Mouse (Mus musculus) small intestine, adult 2 months (tissue): Measurements from ENCODE around the gene Ptpn4. TPM values are rescaled to one million over a fixed set of nuclear protein-coding genes. Genes with fewer than 3 reads are reported as not detected.

Source experiments
- H3K27ac ChIP-seq: fragments of 200-500 bp; 2 replicates; pipeline ENCODE4 v1.5.1; 2012; ENCODE audit warnings: low read depth, low read length, control low read depth, inconsistent platforms; ENCODE audit not compliant: insufficient read depth
- H3K27me3 ChIP-seq: fragments of 200-500 bp; 2 replicates; pipeline ENCODE4 v1.6.1; 2012; ENCODE audit warnings: mild to moderate bottlenecking, moderate library complexity, low read length, inconsistent platforms; ENCODE audit not compliant: control insufficient read depth, insufficient read depth
- H3K36me3 ChIP-seq: fragments of 200-500 bp; 2 replicates; pipeline ENCODE4 v1.6.1; 2012; ENCODE audit warnings: mild to moderate bottlenecking, low read length, control low read depth, inconsistent platforms; ENCODE audit not compliant: control insufficient read depth, insufficient read depth
- H3K4me1 ChIP-seq: fragments of 200-500 bp; 2 replicates; pipeline ENCODE4 v1.6.1; 2012; ENCODE audit warnings: low read length, inconsistent platforms, mixed read lengths; ENCODE audit not compliant: control insufficient read depth, insufficient read depth, insufficient read length
- H3K4me3 ChIP-seq: fragments of 200-500 bp; 2 replicates; pipeline ENCODE4 v1.5.1; 2012; ENCODE audit warnings: low read depth, mild to moderate bottlenecking, control low read depth, inconsistent platforms, low read length, moderate library complexity
- CTCF ChIP-seq: fragments of 200-500 bp; IDR thresholded peaks from 2 replicates; pipeline ENCODE4 v1.5.1; 2012; ENCODE audit warnings: low read depth, mild to moderate bottlenecking, control low read depth, inconsistent platforms, low read length, moderate library complexity, mixed read lengths; ENCODE audit not compliant: insufficient replicate concordance, insufficient read length; ENCODE audit errors: extremely low read depth
- POLR2A ChIP-seq: fragments of 200-500 bp; IDR thresholded peaks from 2 replicates; pipeline ENCODE4 v1.6.1; 2012; ENCODE audit warnings: low read depth, mild to moderate bottlenecking, control low read depth, inconsistent platforms, low read length, moderate library complexity
- WGBS: fragments of 180-500 bp; shearing (Covaris S2); methylation state at CpG from one replicate; pipeline ENCODE4 v1.1.7; 2018; 5-methylcytosine and 5-hydroxymethylcytosine counted together
- polyA plus RNA-seq: library from polyadenylated mRNA; depleted of rRNA; stranded (reverse); fragments of >200 nt; gene quantifications from 2 replicates; pipeline ENCODE4 v1.2.3, GENCODE M21; 2012; rRNA removed

Ptpn4 gene
- 0.44 and 2.7 TPM in 2 replicates for polyA plus RNA-seq

DNA sequence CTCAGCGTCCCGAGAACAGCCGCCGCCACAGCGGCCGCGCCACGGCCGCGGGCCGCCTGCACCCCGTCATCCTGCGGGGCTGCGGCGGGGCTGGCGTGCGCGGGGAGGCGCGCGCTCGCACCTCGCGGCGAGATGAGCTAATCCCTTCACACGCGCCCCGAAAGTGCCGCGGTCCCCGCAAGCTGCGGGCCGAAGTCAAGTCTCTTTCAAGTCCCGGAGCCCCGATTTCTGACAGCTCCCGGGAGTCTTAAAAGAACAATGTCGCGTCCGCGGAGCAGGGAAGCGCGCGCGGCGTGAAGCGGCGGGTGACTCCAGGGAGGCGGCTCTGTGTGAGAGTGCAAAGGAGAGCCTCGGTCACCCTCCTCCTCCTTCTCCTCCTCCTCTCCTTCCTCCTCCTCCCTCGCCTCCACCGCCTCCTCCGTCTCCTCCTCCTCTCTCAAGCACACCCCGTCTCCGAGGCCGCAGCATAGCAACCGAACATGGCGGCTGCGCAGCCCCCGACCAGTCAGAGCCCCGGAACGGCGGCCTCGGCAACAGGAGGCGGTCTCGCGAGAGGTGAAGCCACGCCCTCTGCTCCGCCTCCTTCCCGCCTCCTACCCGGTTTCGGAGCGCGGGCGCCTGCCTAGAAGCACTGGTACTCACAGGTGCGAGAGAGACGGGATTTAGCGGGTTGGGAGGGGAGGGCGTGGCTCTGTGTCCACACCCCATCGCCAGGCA is at the start of gene Ptpn4:
Gene Ptpn4, minus strand, starts transcription at position 579 of the 717 bp plus-strand sequence.
- no peaks in the 10 kb centered on the region for H3K4me1 ChIP-seq
- under 1% methylated on average over 76 of the region's 79 CpGs for WGBS
- no peaks in the 10 kb centered on the region for H3K36me3 ChIP-seq
- H3K27me3 ChIP-seq = no peaks in the 10 kb centered on the region
- TF ChIP-seq POLR2A = peak; percentile 68
- TF ChIP-seq CTCF = no peak
- H3K27ac ChIP-seq = peak within 1 kb of the TSS; percentile 60
- H3K4me3 ChIP-seq = peak within 1 kb of the TSS; percentile 88

GRCm38 (mm10) chr1:119886320-119886719 is 48.9 kb upstream of the Ptpn4 start:
- TF ChIP-seq POLR2A = no peak
- TF ChIP-seq CTCF = 0 out of 2 replicates have a peak, but pooled peaks have one; percentile 6
- Histone ChIP-seq H3K4me3 (no peak overlapping the region), H3K27me3 (no peaks in the 10 kb centered on the region), H3K36me3 (no peaks in the 10 kb centered on the region), H3K4me1 (no peaks in the 10 kb centered on the region), H3K27ac (no peak overlapping the region)
- WGBS = 56% methylated on average over 7 of the region's 7 CpGs

GRCm38 (mm10) chr1:119884272-119884671 is 46.9 kb upstream of the Ptpn4 start:
- Histone ChIP-seq H3K27me3 (no peaks in the 10 kb centered on the region), H3K27ac (no peak overlapping the region), H3K36me3 (no peaks in the 10 kb centered on the region), H3K4me3 (no peak overlapping the region), H3K4me1 (no peaks in the 10 kb centered on the region)
- TF ChIP-seq CTCF = no peak
- 83% methylated on average over 3 of the region's 3 CpGs for WGBS

- Histone ChIP-seq H3K27me3 (no peaks in the 10 kb centered on the region), H3K4me1 (peaks cover 2% of the 10 kb centered on the region; the same call in 1 of the 2 replicates), H3K27ac (no peak overlapping the region), H3K36me3 (no peaks in the 10 kb centered on the region), H3K4me3 (no peak overlapping the region)
- TF ChIP-seq POLR2A = no peak
- no peak for TF ChIP-seq CTCF
- WGBS = 72% methylated on average over 7 of the region's 7 CpGs
These were observed 41.5 kb upstream of the Ptpn4 start for GRCm38 (mm10) chr1:119878909-119879308.

GRCm38 (mm10) chr1:119877469-119877868 is 40.1 kb upstream of the Ptpn4 start:
- Histone ChIP-seq H3K4me1 (peaks cover 2% of the 10 kb centered on the region; the same call in 1 of the 2 replicates), H3K27ac (no peak overlapping the region), H3K36me3 (no peaks in the 10 kb centered on the region), H3K27me3 (no peaks in the 10 kb centered on the region), H3K4me3 (no peak overlapping the region)
- TF ChIP-seq CTCF = no peak
- TF ChIP-seq POLR2A = no peak
- WGBS = 58% methylated on average over 4 of the region's 4 CpGs

DNA sequence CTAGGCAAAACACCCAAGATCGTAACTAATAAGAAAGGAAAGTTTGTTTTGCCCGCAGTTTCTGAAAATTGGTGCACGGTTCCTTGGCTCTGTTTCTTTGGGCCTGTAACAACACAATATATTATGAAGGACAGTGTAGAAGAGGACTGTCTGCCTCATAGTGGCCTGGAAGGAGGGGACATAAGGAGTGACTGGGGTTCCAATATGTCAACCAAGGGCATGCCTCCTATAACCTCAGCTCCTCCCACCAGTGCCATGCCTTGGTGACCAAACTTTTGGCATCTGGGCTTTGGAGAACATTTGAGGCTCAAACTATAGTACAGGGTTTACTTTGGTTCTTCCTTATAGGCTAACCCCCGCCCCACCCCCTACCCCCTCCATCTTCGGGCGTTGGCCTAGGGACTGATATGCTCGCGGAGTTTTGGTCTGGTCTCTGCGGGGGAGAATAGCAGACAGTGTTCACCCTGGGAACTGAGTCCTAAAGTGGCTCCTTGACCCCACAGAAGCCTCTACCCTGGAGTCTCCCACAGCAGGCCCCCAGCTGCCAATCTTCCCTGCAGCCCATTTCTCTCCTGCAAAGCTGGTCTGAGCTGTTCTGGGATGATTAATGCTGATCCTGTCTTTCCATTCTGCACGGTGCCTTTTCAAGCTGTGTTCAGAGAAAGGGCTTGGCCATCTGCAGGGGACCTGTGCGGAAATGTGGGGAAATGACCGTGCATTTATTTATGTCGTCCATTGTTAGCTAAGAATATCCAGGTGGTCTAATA is 31.2 kb upstream of the Ptpn4 start:
- no peaks in the 10 kb centered on the region for H3K4me1 ChIP-seq
- 69% methylated on average over 13 of the region's 13 CpGs for WGBS
- no peaks in the 10 kb centered on the region for H3K36me3 ChIP-seq
- H3K27ac ChIP-seq = no peak overlapping the region
- H3K4me3 ChIP-seq = no peak overlapping the region
- no peaks in the 10 kb centered on the region for H3K27me3 ChIP-seq
- TF ChIP-seq CTCF (no peak), POLR2A (no peak)

DNA sequence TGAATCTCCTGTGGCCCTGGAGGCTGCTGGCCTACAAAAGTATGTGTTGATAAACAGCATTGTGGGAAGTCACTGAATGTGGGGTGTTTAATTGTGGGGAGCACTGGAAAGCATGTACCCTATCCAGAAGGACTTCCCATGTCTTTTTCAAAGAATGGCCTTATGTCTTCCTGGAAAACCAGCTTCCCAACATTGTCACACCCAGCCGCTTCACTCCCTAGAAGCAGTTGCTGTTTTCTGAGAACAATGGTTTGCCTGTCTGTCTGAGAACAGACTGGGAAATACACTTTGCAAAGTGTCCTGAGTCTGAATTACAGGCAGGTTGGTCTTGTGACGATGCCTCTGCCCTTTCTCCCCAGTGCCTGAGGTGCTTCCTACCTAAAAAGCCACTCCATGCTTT is 29.9 kb upstream of the Ptpn4 start:
- Histone ChIP-seq H3K27me3 (no peaks in the 10 kb centered on the region), H3K4me3 (no peak overlapping the region), H3K4me1 (no peaks in the 10 kb centered on the region), H3K27ac (no peak overlapping the region), H3K36me3 (no peaks in the 10 kb centered on the region)
- WGBS = 39% methylated on average over 2 of the region's 2 CpGs
- no peak for TF ChIP-seq CTCF
- TF ChIP-seq POLR2A = no peak
